Mouse (Mus musculus) cerebellum, adult 2 months (tissue): ENCODE data around the gene Otogl. TPM values are rescaled to one million over a fixed set of nuclear protein-coding genes. Genes with fewer than 3 reads are reported as not detected.

Experiments
- DNase-seq, 2 experiments: peaks; one replicate each; pipeline ENCODE4 v3.0.0; 2021
- H3K27ac ChIP-seq: fragments of 200-500 bp; 2 replicates; pipeline ENCODE4 v1.5.1; 2012; ENCODE audit warnings: low read length, control low read depth, inconsistent platforms; ENCODE audit not compliant: insufficient read depth
- H3K27me3 ChIP-seq: fragments of 200-500 bp; 2 replicates; pipeline ENCODE4 v1.6.1; 2012; ENCODE audit warnings: inconsistent platforms, mild to moderate bottlenecking, low read length, moderate library complexity; ENCODE audit not compliant: control insufficient read depth, insufficient read depth
- H3K4me1 ChIP-seq: fragments of 200-500 bp; 2 replicates; pipeline ENCODE4 v1.6.1; 2011; ENCODE audit warnings: low read length; ENCODE audit not compliant: control insufficient read depth, insufficient read depth
- H3K4me3 ChIP-seq: fragments of 200-500 bp; replicated peaks from 2 replicates; pipeline ENCODE3; 2011; ENCODE audit warnings: mild to moderate bottlenecking, low read depth, low read length, control low read depth; ENCODE audit not compliant: insufficient read depth
- CTCF ChIP-seq: fragments of 200-500 bp; IDR thresholded peaks from 2 replicates; pipeline ENCODE4 v1.5.1; 2011; ENCODE audit warnings: low read depth, mild to moderate bottlenecking, control low read depth, low read length, moderate library complexity, borderline replicate concordance; ENCODE audit not compliant: insufficient read depth
- POLR2A ChIP-seq: fragments of 200-500 bp; IDR thresholded peaks from 2 replicates; pipeline ENCODE4 v1.6.1; 2011; ENCODE audit warnings: low read length, control low read depth, borderline replicate concordance; ENCODE audit not compliant: insufficient read depth
- WGBS: fragments of 180-500 bp; shearing (Covaris S2); methylation state at CpG from one replicate; pipeline ENCODE4 v1.1.7; 2018; 5-methylcytosine and 5-hydroxymethylcytosine counted together
- polyA plus RNA-seq: library from polyadenylated mRNA; depleted of rRNA; stranded (reverse); fragments of >200 nt; gene quantifications from 2 replicates; pipeline ENCODE4 v1.2.3, GENCODE M21; 2012; rRNA removed

Gene Otogl
- polyA plus RNA-seq, 1 experiment = 0.05 TPM

DNA sequence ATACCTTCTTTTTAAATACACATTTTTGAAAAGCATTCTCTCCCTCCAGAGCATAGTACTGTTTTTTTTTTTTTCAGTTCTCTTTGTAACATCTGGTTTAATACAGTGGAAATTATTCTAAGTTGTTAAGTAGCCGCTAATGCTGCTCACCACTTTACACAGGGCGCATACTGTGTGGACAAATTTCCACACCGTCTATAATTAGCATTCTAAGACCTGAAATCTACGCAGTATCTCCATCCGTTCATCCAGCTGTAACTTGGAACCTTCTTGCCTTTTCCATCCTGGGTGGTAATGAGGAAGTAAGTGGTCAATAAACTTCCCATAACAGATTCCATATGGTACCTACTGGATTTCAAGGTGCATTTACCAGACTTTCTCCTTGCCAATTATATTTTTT lies 172.1 kb downstream of the Otogl start:
- DNase-seq = no peak
- H3K27ac ChIP-seq = no peak overlapping the region
- H3K27me3 ChIP-seq = no peaks in the 10 kb centered on the region
- TF ChIP-seq POLR2A (no peak), CTCF (no peak)
- no peak overlapping the region for H3K4me3 ChIP-seq
- H3K4me1 ChIP-seq = no peaks in the 10 kb centered on the region
- 82% methylated on average over 5 of the region's 5 CpGs for WGBS

- Histone ChIP-seq H3K27me3 (no peaks in the 10 kb centered on the region), H3K27ac (no peak overlapping the region), H3K4me1 (no peaks in the 10 kb centered on the region), H3K4me3 (no peak overlapping the region)
- TF ChIP-seq CTCF (no peak), POLR2A (no peak)
- 92% methylated on average over 6 of the region's 6 CpGs for WGBS
- no peak for DNase-seq
Measured at GRCm38 (mm10) chr10:107737743-107738142, 174.2 kb downstream of the Otogl start.

DNA sequence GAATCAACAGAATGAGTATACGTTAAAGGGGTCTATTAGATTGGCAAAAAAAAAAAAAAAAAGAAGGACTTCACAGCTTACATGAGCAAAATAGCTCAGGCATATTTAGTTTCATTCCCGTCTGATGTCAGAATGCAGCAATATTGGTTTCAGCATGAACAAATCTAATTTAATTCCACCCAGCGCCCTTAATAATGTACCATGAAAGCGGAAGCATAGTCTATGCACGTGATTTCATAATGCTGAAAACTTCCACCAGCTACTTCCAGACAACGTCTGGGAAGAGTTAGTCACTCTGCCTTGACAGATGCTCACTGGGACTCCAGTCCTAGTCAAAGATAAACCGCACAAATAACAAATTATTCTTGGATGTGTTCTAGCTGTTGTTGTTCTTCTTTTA lies 176.5 kb downstream of the Otogl start:
- H3K4me1 ChIP-seq = no peaks in the 10 kb centered on the region
- WGBS = 43% methylated on average over 7 of the region's 7 CpGs

DNA sequence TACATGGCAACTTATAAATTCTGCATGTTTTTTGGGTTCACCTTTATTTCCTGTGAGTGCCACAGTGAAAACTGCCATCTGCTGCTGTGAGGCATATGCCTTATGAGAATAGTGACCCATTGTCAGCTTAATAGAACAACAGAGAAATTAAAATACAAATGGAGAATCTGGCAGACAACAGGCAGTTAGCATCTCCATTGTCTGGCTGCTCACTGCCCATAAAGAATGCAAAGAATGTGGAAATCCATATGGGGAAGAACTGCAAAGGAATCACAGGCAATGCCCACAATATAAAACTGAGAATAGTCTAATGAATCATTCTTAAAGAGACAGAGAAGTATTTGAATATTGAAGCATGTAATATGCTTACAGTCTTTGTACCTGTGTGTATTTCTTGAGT lies 177.6 kb downstream of the Otogl start:
- Histone ChIP-seq H3K4me3 (no peak overlapping the region), H3K4me1 (no peaks in the 10 kb centered on the region), H3K27me3 (no peaks in the 10 kb centered on the region), H3K27ac (no peak overlapping the region)
- no peak for DNase-seq
- TF ChIP-seq CTCF (no peak), POLR2A (no peak)

More for the DNA sequence above, 176.5 kb downstream of the Otogl start:
- Histone ChIP-seq H3K27ac (no peak overlapping the region), H3K27me3 (no peaks in the 10 kb centered on the region), H3K4me3 (no peak overlapping the region)
- no peak for TF ChIP-seq CTCF
- TF ChIP-seq POLR2A = no peak
- no peak for DNase-seq

DNA sequence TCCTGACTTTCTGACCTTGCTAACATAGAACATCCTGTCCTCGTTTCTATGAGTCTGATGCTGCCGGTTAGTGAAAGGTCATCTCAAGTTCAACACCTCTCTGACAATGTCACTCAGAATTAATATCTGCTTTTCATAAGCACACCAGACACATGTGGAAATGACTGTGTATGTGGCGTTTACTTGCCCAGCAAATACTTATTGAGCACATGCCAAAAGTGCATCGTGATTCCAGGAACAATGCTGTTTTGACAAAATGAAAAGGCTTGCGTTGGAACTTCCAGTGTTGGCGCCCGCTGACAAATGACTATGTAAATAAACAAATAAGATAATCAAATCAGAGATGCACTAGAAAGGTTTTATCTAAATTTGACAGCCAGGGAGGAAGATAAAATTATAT lies 186.3 kb downstream of the Otogl start:
- Histone ChIP-seq H3K4me1 (no peaks in the 10 kb centered on the region), H3K27ac (no peak overlapping the region), H3K4me3 (no peak overlapping the region), H3K27me3 (no peaks in the 10 kb centered on the region)
- 37% methylated on average over 7 of the region's 7 CpGs for WGBS
- no peak for DNase-seq
- no peak for TF ChIP-seq POLR2A
- TF ChIP-seq CTCF = no peak

- Histone ChIP-seq H3K4me3 (no peak within 1 kb of the TSS), H3K4me1 (no peaks in the 10 kb centered on the region), H3K27me3 (no peaks in the 10 kb centered on the region), H3K27ac (no peak within 1 kb of the TSS)
- DNase-seq = no peak
- WGBS = 74% methylated on average over 1 of the region's 1 CpGs
- TF ChIP-seq POLR2A (no peak), CTCF (no peak)
Measured at GRCm38 (mm10) chr10:107719806-107720205, 192.1 kb downstream of the Otogl start, which contains the start of gene Ptprq. Gene Ptprq (minus strand): TSS chr10:107720051.

Other genes with a start within 250 kb of the Otogl start
- 0.02 and 0.03 TPM in 2 replicates for gene Ptprq, start 192.1 kb downstream of the Otogl start, polyA plus RNA-seq